Mouse (Mus musculus): ENCODE results near the gene Tmem256. TPM values are rescaled to one million over a fixed set of nuclear protein-coding genes. Genes with fewer than 3 reads are reported as not detected.
A peak's percentile ranks its signal among the peaks of the same experiment; 100 is the strongest.

The Tmem256 gene
- polyA plus RNA-seq (2011; ENCODE audit: insufficient read depth, insufficient read length, low read depth, missing spikeins): 97.1 and 103 TPM in 2 replicates

DNA sequence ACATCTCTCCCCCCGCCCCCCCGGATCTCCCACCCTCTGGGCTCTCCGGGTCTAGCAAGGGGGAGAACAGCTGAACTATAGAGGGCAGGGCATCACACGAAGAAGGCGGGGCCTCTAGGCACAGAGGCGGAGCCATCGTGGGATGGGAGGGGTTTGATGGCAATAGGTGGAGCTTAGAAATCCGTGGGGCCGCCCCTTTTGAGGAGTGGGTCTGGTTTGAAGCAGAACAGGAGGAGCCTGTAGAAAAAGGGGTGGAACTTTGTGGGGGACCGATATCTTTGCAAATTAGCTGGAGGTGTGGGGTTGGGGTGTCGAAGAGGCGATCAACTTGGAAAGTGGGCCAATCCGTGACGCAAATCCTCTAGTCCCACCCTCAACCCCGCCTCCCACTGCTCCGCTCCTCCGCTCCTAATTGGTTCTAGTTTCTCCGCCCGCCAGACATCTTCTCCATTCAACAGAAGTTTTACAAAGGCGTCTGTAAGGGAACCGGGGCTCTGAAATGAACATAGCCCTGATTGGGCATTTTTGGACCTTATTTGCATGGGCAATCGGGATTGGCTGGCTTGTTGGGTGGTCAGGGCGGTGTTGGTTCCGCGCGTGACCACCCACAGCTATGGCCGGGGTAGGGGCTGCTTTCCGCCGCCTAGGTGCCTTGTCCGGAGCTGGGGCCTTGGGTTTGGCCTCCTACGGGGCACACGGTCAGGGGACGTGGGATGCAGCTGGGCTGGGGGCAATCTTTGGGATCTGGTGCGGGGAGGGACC lies at the start of gene Tmem256:
TSS of gene Tmem256 (plus strand) at position 563 of the 762 bp plus-strand sequence.
- no peaks in the 10 kb centered on the region for H3K36me3 ChIP-seq (ENCODE audit: control insufficient read depth, insufficient read depth, low read length, poor library complexity, severe bottlenecking)
- H3K27ac ChIP-seq (ENCODE audit: insufficient read depth, low read length): peak within 1 kb of the TSS; percentile 49
- no peaks in the 10 kb centered on the region for H3K27me3 ChIP-seq (ENCODE audit: control insufficient read depth, insufficient read depth, low read length, poor library complexity, severe bottlenecking)
- no peaks in the 10 kb centered on the region for H3K9me3 ChIP-seq (replicated peaks; ENCODE audit: control insufficient read depth, insufficient read depth, low read length, poor library complexity, severe bottlenecking)
- peak within 1 kb of the TSS; percentile 94 for H3K9ac ChIP-seq (ENCODE audit: low read depth, poor library complexity, severe bottlenecking)
- H3K4me1 ChIP-seq (ENCODE audit: control insufficient read depth, insufficient read depth, low read length): no peaks in the 10 kb centered on the region
- peak; percentile 59 for TF ChIP-seq POLR2A (IDR thresholded peaks at IDR 0.05; ENCODE audit: insufficient read depth, low read length)
- TF ChIP-seq CTCF (IDR thresholded peaks at IDR 0.05; ENCODE audit: low read depth, low read length): no peak
- no peak for TF ChIP-seq EP300 (IDR thresholded peaks at IDR 0.05; ENCODE audit: insufficient read depth, low read depth, low read length)
- H3K4me3 ChIP-seq (ENCODE audit: low read depth, low read length): peak within 1 kb of the TSS; percentile 96

DNA sequence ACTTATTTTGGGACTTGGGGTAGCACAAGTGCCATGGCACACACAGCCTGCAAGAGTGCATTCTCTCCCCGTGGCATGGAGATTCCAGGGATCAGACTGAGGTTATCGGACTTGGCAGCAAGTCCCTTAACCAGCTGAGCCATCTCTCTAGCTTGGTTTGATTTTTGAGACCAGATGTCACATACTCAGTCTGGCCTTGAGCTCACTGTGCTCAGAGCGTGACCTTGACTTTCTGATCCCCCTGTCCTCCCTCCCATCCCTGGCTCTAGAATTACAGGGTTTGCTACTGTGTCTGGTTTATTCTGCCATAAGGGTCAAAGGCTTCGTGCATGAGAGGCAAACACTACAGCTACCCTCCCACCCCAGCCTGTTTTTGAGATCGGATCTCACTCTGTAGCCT lies 48.9 kb upstream of the Tmem256 start:
- H3K9me3 ChIP-seq (replicated peaks; ENCODE audit: control insufficient read depth, insufficient read depth, low read length, poor library complexity, severe bottlenecking): no peaks in the 10 kb centered on the region
- H3K4me1 ChIP-seq (ENCODE audit: control insufficient read depth, insufficient read depth, low read length): no peaks in the 10 kb centered on the region
- TF ChIP-seq EP300 (IDR thresholded peaks at IDR 0.05; ENCODE audit: insufficient read depth, low read depth, low read length) (no peak), POLR2A (IDR thresholded peaks at IDR 0.05; ENCODE audit: insufficient read depth, low read length) (no peak), CTCF (IDR thresholded peaks at IDR 0.05; ENCODE audit: low read depth, low read length) (no peak)
- no peaks in the 10 kb centered on the region for H3K36me3 ChIP-seq (ENCODE audit: control insufficient read depth, insufficient read depth, low read length, poor library complexity, severe bottlenecking)
- H3K4me3 ChIP-seq (ENCODE audit: low read depth, low read length): no peak overlapping the region
- H3K27ac ChIP-seq (ENCODE audit: insufficient read depth, low read length): no peak overlapping the region
- no peak overlapping the region for H3K9ac ChIP-seq (ENCODE audit: low read depth, poor library complexity, severe bottlenecking)
- H3K27me3 ChIP-seq (ENCODE audit: control insufficient read depth, insufficient read depth, low read length, poor library complexity, severe bottlenecking): no peaks in the 10 kb centered on the region

DNA sequence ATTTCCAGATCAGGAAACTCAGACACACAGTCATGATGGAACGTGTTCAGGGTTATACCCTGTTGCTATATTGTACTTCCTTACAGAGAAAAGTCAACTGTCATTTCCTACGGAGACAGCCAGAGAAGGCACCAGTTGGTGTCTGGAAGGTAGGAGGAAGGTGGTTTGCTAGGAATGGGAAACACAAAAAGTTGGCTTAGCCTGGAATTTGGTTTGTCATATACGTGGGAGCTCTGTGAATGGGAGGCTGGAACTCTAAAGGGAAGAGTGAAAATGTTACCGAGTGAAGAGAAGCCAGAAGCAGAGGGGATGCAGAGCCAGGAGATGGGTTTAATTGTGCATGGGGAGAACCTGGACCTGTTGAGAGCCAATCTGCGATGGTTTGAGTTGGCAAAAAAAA lies 46.9 kb upstream of the Tmem256 start:
- H3K27me3 ChIP-seq (ENCODE audit: control insufficient read depth, insufficient read depth, low read length, poor library complexity, severe bottlenecking): no peaks in the 10 kb centered on the region
- no peaks in the 10 kb centered on the region for H3K36me3 ChIP-seq (ENCODE audit: control insufficient read depth, insufficient read depth, low read length, poor library complexity, severe bottlenecking)
- H3K9me3 ChIP-seq (replicated peaks; ENCODE audit: control insufficient read depth, insufficient read depth, low read length, poor library complexity, severe bottlenecking): no peaks in the 10 kb centered on the region
- H3K9ac ChIP-seq (ENCODE audit: low read depth, poor library complexity, severe bottlenecking): no peak overlapping the region
- no peak overlapping the region for H3K27ac ChIP-seq (ENCODE audit: insufficient read depth, low read length)
- H3K4me1 ChIP-seq (ENCODE audit: control insufficient read depth, insufficient read depth, low read length): no peaks in the 10 kb centered on the region
- no peak overlapping the region for H3K4me3 ChIP-seq (ENCODE audit: low read depth, low read length)
- TF ChIP-seq EP300 (IDR thresholded peaks at IDR 0.05; ENCODE audit: insufficient read depth, low read depth, low read length): no peak
- no peak for TF ChIP-seq CTCF (IDR thresholded peaks at IDR 0.05; ENCODE audit: low read depth, low read length)
- no peak for TF ChIP-seq POLR2A (IDR thresholded peaks at IDR 0.05; ENCODE audit: insufficient read depth, low read length)

DNA sequence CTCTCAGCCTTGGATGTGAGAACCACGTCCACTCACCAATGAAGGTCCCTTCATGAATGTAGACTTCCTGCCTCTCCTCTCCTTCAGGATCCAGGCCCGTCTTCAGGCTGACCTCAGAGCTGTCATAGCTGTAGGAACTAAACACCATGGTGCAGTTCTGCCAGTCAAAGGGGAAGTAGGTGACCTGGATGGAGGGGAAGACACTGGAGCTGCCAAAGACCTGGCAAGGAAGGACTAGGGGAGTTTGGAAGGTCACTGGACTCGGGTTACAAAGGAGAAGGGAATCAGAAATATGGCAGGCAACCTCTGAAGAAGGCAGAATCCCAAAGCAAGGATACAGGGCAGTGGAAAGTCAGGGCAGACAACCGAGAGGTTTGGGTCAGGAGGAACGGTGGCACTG lies 44.9 kb upstream of the Tmem256 start:
- Histone ChIP-seq H3K27ac (ENCODE audit: insufficient read depth, low read length) (no peak overlapping the region), H3K4me3 (ENCODE audit: low read depth, low read length) (no peak overlapping the region), H3K36me3 (ENCODE audit: control insufficient read depth, insufficient read depth, low read length, poor library complexity, severe bottlenecking) (no peaks in the 10 kb centered on the region), H3K9ac (ENCODE audit: low read depth, poor library complexity, severe bottlenecking) (no peak overlapping the region), H3K27me3 (ENCODE audit: control insufficient read depth, insufficient read depth, low read length, poor library complexity, severe bottlenecking) (no peaks in the 10 kb centered on the region), H3K4me1 (ENCODE audit: control insufficient read depth, insufficient read depth, low read length) (no peaks in the 10 kb centered on the region), H3K9me3 (replicated peaks; ENCODE audit: control insufficient read depth, insufficient read depth, low read length, poor library complexity, severe bottlenecking) (no peaks in the 10 kb centered on the region)
- TF ChIP-seq CTCF (IDR thresholded peaks at IDR 0.05; ENCODE audit: low read depth, low read length) (no peak), EP300 (IDR thresholded peaks at IDR 0.05; ENCODE audit: insufficient read depth, low read depth, low read length) (no peak), POLR2A (IDR thresholded peaks at IDR 0.05; ENCODE audit: insufficient read depth, low read length) (no peak)

DNA sequence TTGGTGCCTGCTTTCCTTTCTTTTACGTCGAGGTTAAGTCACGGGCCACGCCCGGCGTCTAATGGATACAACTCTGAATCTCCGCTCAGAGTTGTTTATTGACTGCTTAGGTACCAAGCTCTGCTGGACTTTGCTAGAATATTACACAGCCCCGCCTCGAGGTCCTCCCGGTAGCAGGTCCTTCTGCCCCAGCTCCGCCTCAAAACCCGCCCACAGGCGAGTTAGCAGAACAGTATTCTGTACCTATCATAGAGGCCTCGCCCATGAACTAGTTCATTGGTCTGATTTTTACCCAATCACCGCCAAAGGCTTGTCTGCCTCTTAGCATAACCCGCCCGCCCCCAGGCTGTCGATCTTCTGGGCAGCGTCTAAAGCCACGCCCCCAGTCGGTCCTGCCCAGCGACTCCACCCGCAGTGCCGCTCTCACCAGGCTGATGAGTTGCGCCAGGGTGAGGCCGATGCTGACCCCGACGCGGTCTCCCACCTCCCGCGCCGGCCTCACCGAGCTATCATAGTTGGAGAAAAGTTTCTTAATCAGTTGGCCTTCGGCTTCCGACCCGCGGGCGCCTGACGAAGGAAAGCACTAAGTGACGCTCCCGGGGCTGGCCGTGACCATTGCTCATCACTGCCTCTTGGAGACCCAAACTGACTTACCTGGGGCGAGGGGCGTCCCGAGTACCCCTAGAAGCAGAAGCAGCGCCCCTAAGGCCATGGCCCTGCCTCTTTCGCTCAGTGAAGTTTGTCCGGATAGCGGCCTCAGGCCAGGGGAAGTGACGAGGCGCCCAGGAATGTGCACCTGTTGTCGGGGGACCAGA lies 42.9 kb upstream of the Tmem256 start, which contains the start of gene Chrnb1:
TSS of gene Chrnb1 (minus strand) at position 776 of the 815 bp plus-strand sequence.
- H3K27ac ChIP-seq (ENCODE audit: insufficient read depth, low read length): no peak within 1 kb of the TSS
- peak within 1 kb of the TSS; percentile 96 for H3K4me3 ChIP-seq (ENCODE audit: low read depth, low read length)
- H3K27me3 ChIP-seq (ENCODE audit: control insufficient read depth, insufficient read depth, low read length, poor library complexity, severe bottlenecking): no peaks in the 10 kb centered on the region
- no peaks in the 10 kb centered on the region for H3K4me1 ChIP-seq (ENCODE audit: control insufficient read depth, insufficient read depth, low read length)
- H3K36me3 ChIP-seq (ENCODE audit: control insufficient read depth, insufficient read depth, low read length, poor library complexity, severe bottlenecking): no peaks in the 10 kb centered on the region
- TF ChIP-seq EP300 (IDR thresholded peaks at IDR 0.05; ENCODE audit: insufficient read depth, low read depth, low read length) (no peak), POLR2A (IDR thresholded peaks at IDR 0.05; ENCODE audit: insufficient read depth, low read length) (peak; percentile 9), CTCF (IDR thresholded peaks at IDR 0.05; ENCODE audit: low read depth, low read length) (no peak)
- no peaks in the 10 kb centered on the region for H3K9me3 ChIP-seq (replicated peaks; ENCODE audit: control insufficient read depth, insufficient read depth, low read length, poor library complexity, severe bottlenecking)
- peak within 1 kb of the TSS; percentile 62 for H3K9ac ChIP-seq (ENCODE audit: low read depth, poor library complexity, severe bottlenecking)
